Mouse (Mus musculus): ENCODE results near the gene Mindy4.

DNA sequence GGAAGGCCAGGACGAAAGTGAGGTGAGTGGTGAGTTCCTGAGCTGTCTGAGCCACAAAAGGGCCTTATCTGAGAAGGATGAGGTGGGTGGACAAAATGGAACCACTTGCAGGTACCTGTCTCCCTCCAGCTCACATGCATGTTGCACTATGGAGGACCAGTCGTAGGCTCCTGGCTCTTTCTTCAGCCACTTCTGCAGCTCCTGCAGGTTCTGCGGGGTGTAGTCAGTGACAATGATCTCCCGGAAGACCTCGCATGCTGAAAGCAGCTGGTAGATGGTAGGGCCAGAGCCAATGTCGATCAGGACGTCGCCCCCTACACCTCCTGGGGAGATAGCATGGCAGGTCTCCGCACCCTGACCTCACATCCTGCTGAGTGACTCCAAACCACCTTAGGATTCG, 30.0 kb upstream of the Mindy4 start:
- TF ChIP-seq CTCF (IDR thresholded peaks at IDR 0.05; ENCODE audit: low read depth) (no peak), EP300 (optimal IDR thresholded peaks at IDR 0.05) (no peak)

All from stomach, postnatal 0 days (tissue).